Mouse (Mus musculus) neural tube, embryonic 13.5 days (tissue): ENCODE results near the gene Gm20807. TPM values are rescaled to one million over a fixed set of nuclear protein-coding genes. Genes with fewer than 3 reads are reported as not detected.
"Not testable (repeated sequence)": the region's sequence is repeated elsewhere in the genome, so short reads cannot be mapped to it uniquely, and the experiment has no call there.

Experiments
- ATAC-seq: fragments of 200-750 bp; cut with Nextera tagmentation; 2 replicates; pipeline ENCODE4 v1.8.0; 2017; ENCODE audit warnings: low read depth, mild to moderate bottlenecking, moderate TSS enrichment, moderate library complexity
- H3K27ac ChIP-seq: fragments of 300-500 bp; sonication (generic); replicated peaks from 2 replicates; pipeline ENCODE4 v1.5.1; 2015; ENCODE audit warnings: moderate library complexity, mild to moderate bottlenecking, inconsistent platforms
- H3K27me3 ChIP-seq: fragments of 300-500 bp; sonication (generic); 2 replicates; pipeline ENCODE4 v1.6.1; 2015; ENCODE audit warnings: mild to moderate bottlenecking, inconsistent platforms
- H3K36me3 ChIP-seq: fragments of 300-500 bp; sonication (generic); 2 replicates; pipeline ENCODE4 v1.6.1; 2015; ENCODE audit warnings: mild to moderate bottlenecking, inconsistent platforms
- H3K4me1 ChIP-seq: fragments of 300-500 bp; sonication (generic); replicated peaks from 2 replicates; pipeline ENCODE4 v1.6.1; 2015; ENCODE audit warnings: inconsistent platforms
- H3K4me2 ChIP-seq: fragments of 300-500 bp; sonication (generic); 2 replicates; pipeline ENCODE4 v1.6.1; 2015; ENCODE audit warnings: inconsistent platforms, mild to moderate bottlenecking, moderate library complexity
- H3K4me3 ChIP-seq: fragments of 300-500 bp; sonication (generic); 2 replicates; pipeline ENCODE4 v1.5.1; 2015; ENCODE audit warnings: mild to moderate bottlenecking, inconsistent platforms
- H3K9ac ChIP-seq: fragments of 300-500 bp; sonication (generic); 2 replicates; pipeline ENCODE4 v1.6.1; 2015; ENCODE audit warnings: moderate library complexity, mild to moderate bottlenecking, inconsistent platforms
- H3K9me3 ChIP-seq: fragments of 300-500 bp; sonication (generic); 2 replicates; pipeline ENCODE4 v1.6.1; 2016; ENCODE audit warnings: inconsistent platforms
- polyA plus RNA-seq: library from polyadenylated mRNA; unstranded; fragments of >200 nt; fragmentation: Nextera tagmentation; extraction: Ambion mirVana; gene quantifications from 2 replicates; pipeline ENCODE4 v1.2.1, GENCODE M21; 2015

The Gm20807 gene
- polyA plus RNA-seq: not detected in 2 replicates

- not testable (repeated sequence) for H3K9me3 ChIP-seq, H3K4me3 ChIP-seq, H3K36me3 ChIP-seq, H3K4me2 ChIP-seq, H3K9ac ChIP-seq, ATAC-seq, H3K27me3 ChIP-seq, H3K4me1 ChIP-seq, H3K27ac ChIP-seq
Observed at GRCm38 (mm10) chrY:13042591-13042990, at the start of gene Gm20807. TSS of gene Gm20807 (plus strand) at chrY:13042891.

Other genes with a start within 250 kb of the Gm20807 start
- not detected in 2 replicates for gene Gm21891, start 90.6 kb downstream of the Gm20807 start, polyA plus RNA-seq
- not detected in 2 replicates for gene Gm21425, start 119.1 kb downstream of the Gm20807 start, polyA plus RNA-seq
- gene Gm21828, start 181.0 kb downstream of the Gm20807 start, polyA plus RNA-seq: not detected in 2 replicates
- not detected in 2 replicates for gene Gm21440, start 209.5 kb downstream of the Gm20807 start, polyA plus RNA-seq
- not detected in 2 replicates for gene Gm21454, start 209.6 kb downstream of the Gm20807 start, polyA plus RNA-seq